Mouse (Mus musculus): Measurements from ENCODE around the gene Pdzd2. TPM values are rescaled to one million over a fixed set of nuclear protein-coding genes. Genes with fewer than 3 reads are reported as not detected.

Gene Pdzd2
- polyA plus RNA-seq, 1 experiment, result 19.8 TPM

DNA sequence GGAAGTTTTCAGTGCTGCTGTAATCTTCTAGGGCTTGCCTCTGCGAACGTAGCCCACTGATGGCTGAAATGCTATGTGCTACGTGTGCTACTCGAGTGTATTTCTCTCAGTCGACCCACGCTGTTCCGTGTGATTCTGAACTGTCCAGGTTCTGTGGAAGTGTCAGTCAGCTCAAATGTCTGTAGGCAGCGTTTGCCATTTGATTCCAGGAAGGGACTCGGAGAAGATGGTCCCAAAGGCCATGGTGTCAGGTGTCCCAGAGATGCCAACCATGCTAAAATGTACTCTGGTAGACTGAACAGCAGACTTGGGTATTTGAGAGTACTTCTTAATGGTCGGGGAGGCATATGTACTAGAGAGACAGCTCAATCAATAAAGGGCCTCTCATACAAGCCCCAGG is 319.3 kb downstream of the Pdzd2 start:
- Histone ChIP-seq H3K27ac (ENCODE audit: insufficient read depth, low read length) (no peak overlapping the region), H3K4me3 (ENCODE audit: insufficient read depth, low read length) (no peak overlapping the region), H3K4me1 (ENCODE audit: control insufficient read depth, insufficient read depth, low read length) (no peaks in the 10 kb centered on the region)
- no peak for TF ChIP-seq POLR2A (IDR thresholded peaks at IDR 0.05; ENCODE audit: extremely low read depth, insufficient read depth, low read length)
- no peak for TF ChIP-seq CTCF (IDR thresholded peaks at IDR 0.05; ENCODE audit: extremely low read depth, insufficient read depth, low read length)

DNA sequence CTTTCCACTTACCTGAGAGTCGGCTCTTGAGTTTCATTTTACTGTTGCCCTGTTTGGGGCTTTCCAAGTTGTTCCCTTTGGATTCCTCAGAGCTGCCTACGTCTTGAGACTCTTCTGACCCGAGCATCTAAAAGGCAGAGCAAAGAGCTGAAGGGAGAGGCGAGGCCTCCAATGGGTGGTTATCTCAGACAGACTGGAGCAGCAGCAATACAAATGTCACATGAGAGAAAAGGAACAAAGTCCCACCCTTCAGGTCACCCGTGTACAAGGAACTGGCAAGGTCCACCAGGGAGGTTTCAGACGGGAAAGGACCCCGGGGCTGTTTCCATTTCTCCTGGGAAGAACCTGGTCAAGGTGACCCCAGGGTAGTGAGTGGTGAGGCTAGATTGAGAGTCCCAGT is 320.3 kb downstream of the Pdzd2 start:
- Histone ChIP-seq H3K4me3 (ENCODE audit: insufficient read depth, low read length) (no peak overlapping the region), H3K27ac (ENCODE audit: insufficient read depth, low read length) (no peak overlapping the region), H3K4me1 (ENCODE audit: control insufficient read depth, insufficient read depth, low read length) (no peaks in the 10 kb centered on the region)
- no peak for TF ChIP-seq CTCF (IDR thresholded peaks at IDR 0.05; ENCODE audit: extremely low read depth, insufficient read depth, low read length)
- no peak for TF ChIP-seq POLR2A (IDR thresholded peaks at IDR 0.05; ENCODE audit: extremely low read depth, insufficient read depth, low read length)

DNA sequence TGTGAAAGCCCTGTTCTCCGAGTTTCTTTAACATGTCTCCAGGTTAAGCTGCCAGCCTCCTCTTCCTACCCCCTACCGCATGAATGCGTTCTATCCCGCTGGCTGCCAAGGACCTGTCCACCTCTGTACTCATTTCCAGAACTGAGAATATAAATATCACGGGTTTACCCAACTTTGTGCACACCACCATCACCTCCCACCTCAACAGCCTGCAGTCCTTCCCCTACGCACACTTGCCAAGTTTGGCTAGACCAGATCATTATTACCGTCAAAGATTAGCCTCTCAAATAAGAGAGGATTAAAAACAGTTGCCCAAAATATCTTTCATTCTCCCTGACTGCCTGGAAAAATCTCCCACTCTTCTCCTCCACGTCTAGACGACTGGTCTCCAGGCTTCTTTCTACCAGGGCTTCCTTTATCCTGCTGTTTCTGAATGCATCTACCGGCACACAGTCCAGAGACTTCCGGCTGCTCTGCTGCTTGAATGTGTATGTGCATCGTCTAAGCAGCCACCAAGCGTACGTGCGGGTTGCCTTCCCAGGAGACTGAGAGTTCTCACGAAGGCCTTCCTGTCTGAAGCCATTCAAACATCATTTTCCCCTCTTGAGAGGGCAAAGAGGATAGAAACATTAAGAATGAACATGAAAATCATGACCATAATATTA is 324.1 kb downstream of the Pdzd2 start:
- no peaks in the 10 kb centered on the region for H3K4me1 ChIP-seq (ENCODE audit: control insufficient read depth, insufficient read depth, low read length)
- no peak overlapping the region for H3K4me3 ChIP-seq (ENCODE audit: insufficient read depth, low read length)
- no peak for TF ChIP-seq CTCF (IDR thresholded peaks at IDR 0.05; ENCODE audit: extremely low read depth, insufficient read depth, low read length)
- TF ChIP-seq POLR2A (IDR thresholded peaks at IDR 0.05; ENCODE audit: extremely low read depth, insufficient read depth, low read length), result no peak
- no peak overlapping the region for H3K27ac ChIP-seq (ENCODE audit: insufficient read depth, low read length)

DNA sequence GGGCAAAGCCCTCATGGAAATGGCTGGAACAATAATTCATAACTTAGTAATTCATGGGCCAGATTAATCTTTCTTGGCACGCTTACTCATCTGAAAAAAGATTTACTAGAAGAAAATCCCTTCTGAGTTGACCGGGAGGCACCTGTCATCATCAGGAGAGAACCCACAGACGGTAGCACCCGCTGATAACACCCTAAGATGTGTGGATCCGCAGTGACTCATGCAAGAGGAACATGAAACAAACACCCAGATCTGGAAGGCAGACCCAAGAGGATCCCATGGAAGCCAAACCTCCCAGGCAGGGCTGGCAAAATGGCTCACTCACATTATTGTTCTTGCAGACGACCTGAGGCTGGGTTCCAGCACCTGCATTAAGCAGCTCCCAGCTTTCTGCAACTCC is 325.0 kb downstream of the Pdzd2 start:
- Histone ChIP-seq H3K4me1 (ENCODE audit: control insufficient read depth, insufficient read depth, low read length) (no peaks in the 10 kb centered on the region), H3K27ac (ENCODE audit: insufficient read depth, low read length) (no peak overlapping the region), H3K4me3 (ENCODE audit: insufficient read depth, low read length) (no peak overlapping the region)
- TF ChIP-seq CTCF (IDR thresholded peaks at IDR 0.05; ENCODE audit: extremely low read depth, insufficient read depth, low read length) (no peak), POLR2A (IDR thresholded peaks at IDR 0.05; ENCODE audit: extremely low read depth, insufficient read depth, low read length) (no peak)

DNA sequence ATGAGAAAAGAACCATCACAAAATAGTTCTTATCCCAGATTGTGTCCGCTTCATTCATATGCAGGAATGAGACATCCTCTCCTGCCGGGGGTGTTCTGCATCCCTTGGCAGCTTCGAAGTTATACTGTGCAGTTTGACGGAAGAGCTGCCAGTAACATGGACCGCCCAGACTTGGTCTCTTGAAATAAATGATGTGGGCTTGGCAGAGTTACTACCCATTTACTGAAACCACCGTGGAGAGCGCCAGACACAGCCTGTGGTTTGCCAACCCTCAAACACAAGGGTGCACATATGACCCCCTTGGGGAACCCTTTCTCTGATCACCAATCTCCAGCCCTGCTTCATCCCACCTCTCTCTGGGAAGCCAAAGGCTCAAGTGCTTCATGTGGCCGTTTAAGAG is 331.5 kb downstream of the Pdzd2 start:
- TF ChIP-seq CTCF (IDR thresholded peaks at IDR 0.05; ENCODE audit: extremely low read depth, insufficient read depth, low read length), result no peak
- no peak for TF ChIP-seq POLR2A (IDR thresholded peaks at IDR 0.05; ENCODE audit: extremely low read depth, insufficient read depth, low read length)
- Histone ChIP-seq H3K27ac (ENCODE audit: insufficient read depth, low read length) (no peak overlapping the region), H3K4me1 (ENCODE audit: control insufficient read depth, insufficient read depth, low read length) (peaks cover 4% of the 10 kb centered on the region), H3K4me3 (ENCODE audit: insufficient read depth, low read length) (no peak overlapping the region)

DNA sequence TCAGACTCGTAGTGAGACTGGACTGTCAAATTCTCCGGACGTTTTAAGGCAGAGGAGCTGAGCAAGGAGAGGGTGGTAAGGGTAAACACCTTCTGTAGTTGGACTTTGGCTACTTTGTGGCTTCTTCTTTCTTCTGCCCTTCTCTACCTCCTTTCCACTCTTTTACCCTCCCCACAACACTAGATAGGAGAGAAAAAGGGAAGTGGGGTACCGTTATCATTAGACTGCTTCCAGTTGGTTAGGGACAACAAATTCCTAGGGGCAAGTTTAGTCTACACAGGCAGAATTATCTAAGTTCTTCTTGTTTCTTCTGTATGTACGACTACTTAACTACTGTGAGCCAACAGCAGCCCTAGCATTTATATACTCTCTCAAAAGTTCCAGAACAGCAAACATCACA is 334.1 kb downstream of the Pdzd2 start:
- H3K27ac ChIP-seq (ENCODE audit: insufficient read depth, low read length), result no peak overlapping the region
- TF ChIP-seq POLR2A (IDR thresholded peaks at IDR 0.05; ENCODE audit: extremely low read depth, insufficient read depth, low read length) (no peak), CTCF (IDR thresholded peaks at IDR 0.05; ENCODE audit: extremely low read depth, insufficient read depth, low read length) (no peak)
- H3K4me1 ChIP-seq (ENCODE audit: control insufficient read depth, insufficient read depth, low read length), result peaks cover 9% of the 10 kb centered on the region
- no peak overlapping the region for H3K4me3 ChIP-seq (ENCODE audit: insufficient read depth, low read length)

DNA sequence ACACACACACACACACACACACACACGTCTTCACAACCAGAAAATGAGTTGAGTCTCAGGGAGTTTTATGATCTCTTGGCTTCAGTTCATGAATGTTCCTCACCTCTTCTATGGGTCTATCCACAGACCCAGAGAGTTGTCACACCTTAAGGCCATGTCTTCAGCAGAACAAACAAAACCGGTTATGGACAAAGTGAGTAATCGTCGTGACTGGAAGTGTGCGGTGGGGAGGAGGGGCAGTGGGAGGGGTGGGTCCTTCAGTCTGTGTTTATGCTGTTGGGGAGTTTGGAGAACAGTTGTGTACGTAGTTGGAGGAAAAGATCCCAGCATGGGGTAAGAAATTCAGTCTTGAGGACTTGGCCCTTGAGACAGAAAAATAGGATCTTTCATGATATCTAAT is 342.7 kb downstream of the Pdzd2 start:
- no peak for TF ChIP-seq POLR2A (IDR thresholded peaks at IDR 0.05; ENCODE audit: extremely low read depth, insufficient read depth, low read length)
- TF ChIP-seq CTCF (IDR thresholded peaks at IDR 0.05; ENCODE audit: extremely low read depth, insufficient read depth, low read length), result no peak

GRCm38 (mm10) chr15:12394758-12395157 is 345.0 kb downstream of the Pdzd2 start:
- no peaks in the 10 kb centered on the region for H3K4me1 ChIP-seq (ENCODE audit: control insufficient read depth, insufficient read depth, low read length)
- TF ChIP-seq CTCF (IDR thresholded peaks at IDR 0.05; ENCODE audit: extremely low read depth, insufficient read depth, low read length) (no peak), POLR2A (IDR thresholded peaks at IDR 0.05; ENCODE audit: extremely low read depth, insufficient read depth, low read length) (no peak)
- no peak overlapping the region for H3K4me3 ChIP-seq (ENCODE audit: insufficient read depth, low read length)
- H3K27ac ChIP-seq (ENCODE audit: insufficient read depth, low read length), result no peak overlapping the region

More for the DNA sequence above, 342.7 kb downstream of the Pdzd2 start:
- H3K4me3 ChIP-seq (ENCODE audit: insufficient read depth, low read length), result no peak overlapping the region
- peaks cover under 1% of the 10 kb centered on the region; the same call in 1 of the 2 replicates for H3K4me1 ChIP-seq (ENCODE audit: control insufficient read depth, insufficient read depth, low read length)
- no peak overlapping the region for H3K27ac ChIP-seq (ENCODE audit: insufficient read depth, low read length)

DNA sequence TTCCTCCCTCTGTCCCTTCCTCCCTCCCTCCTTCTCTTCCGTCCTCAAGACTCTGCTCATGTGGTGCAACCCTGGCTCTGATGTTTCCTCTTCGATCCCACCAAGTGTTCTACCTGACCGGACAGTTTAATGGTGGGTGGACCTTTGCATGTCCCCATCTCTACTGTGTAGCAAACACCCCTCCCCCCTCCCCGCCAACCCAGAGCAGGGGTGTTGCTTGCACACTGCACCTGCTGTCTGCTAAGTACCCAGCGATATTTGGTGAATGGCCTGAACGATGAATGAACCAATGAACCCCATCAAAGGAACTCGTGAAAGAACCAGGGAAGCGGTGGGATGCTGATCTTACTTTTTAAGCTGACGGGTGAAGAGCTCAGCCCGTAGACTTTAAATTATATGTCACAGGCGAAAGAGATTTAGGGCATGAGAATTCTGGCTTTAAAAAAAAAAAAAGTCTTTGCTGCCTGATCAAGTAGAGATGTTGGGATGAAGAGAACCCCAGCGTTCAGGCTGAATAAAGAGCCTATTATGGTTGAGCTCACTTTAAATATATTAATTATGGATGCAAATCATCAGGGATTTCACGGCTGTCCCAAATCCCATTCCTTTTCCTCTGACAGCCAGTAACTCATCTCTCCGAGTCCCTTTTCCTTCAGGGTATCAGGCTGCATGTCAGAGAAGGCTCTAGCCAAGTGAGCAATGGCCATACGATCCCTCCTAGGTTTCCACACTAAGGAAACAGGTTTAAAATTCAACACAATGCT is 350.8 kb downstream of the Pdzd2 start:
- Histone ChIP-seq H3K4me1 (ENCODE audit: control insufficient read depth, insufficient read depth, low read length) (no peaks in the 10 kb centered on the region), H3K4me3 (ENCODE audit: insufficient read depth, low read length) (no peak overlapping the region), H3K27ac (ENCODE audit: insufficient read depth, low read length) (no peak overlapping the region)
- no peak for TF ChIP-seq CTCF (IDR thresholded peaks at IDR 0.05; ENCODE audit: extremely low read depth, insufficient read depth, low read length)
- no peak for TF ChIP-seq POLR2A (IDR thresholded peaks at IDR 0.05; ENCODE audit: extremely low read depth, insufficient read depth, low read length)

DNA sequence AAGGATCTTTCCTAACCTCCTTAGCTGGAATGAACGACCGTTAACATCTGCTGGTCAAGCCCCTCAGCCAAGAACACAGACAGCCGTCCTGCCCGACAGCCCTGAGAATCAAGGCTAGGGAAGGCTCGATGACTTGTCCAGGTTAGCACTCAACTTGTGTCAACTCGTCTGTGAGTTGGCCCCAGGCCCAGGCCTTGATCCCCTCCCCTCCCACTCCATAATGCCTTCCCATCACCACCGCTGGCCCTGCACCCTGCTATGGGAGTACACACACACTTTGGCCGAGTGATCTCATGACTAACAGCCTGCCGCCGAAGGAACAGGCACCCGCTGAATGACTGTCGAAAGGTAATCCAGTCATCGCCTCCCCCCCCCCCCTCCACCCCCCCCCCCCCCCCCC is 355.0 kb downstream of the Pdzd2 start:
- Histone ChIP-seq H3K27ac (ENCODE audit: insufficient read depth, low read length) (no peak overlapping the region), H3K4me1 (ENCODE audit: control insufficient read depth, insufficient read depth, low read length) (no peaks in the 10 kb centered on the region), H3K4me3 (ENCODE audit: insufficient read depth, low read length) (no peak overlapping the region)
- TF ChIP-seq CTCF (IDR thresholded peaks at IDR 0.05; ENCODE audit: extremely low read depth, insufficient read depth, low read length) (no peak), POLR2A (IDR thresholded peaks at IDR 0.05; ENCODE audit: extremely low read depth, insufficient read depth, low read length) (no peak)
